Mouse (Mus musculus) cerebellum, adult 11-12 months (tissue): ENCODE data around the gene Coro6.

Source experiments
- DNase-seq: peaks from one replicate; pipeline ENCODE4 v3.0.0; 2022

Gene Coro6

DNA sequence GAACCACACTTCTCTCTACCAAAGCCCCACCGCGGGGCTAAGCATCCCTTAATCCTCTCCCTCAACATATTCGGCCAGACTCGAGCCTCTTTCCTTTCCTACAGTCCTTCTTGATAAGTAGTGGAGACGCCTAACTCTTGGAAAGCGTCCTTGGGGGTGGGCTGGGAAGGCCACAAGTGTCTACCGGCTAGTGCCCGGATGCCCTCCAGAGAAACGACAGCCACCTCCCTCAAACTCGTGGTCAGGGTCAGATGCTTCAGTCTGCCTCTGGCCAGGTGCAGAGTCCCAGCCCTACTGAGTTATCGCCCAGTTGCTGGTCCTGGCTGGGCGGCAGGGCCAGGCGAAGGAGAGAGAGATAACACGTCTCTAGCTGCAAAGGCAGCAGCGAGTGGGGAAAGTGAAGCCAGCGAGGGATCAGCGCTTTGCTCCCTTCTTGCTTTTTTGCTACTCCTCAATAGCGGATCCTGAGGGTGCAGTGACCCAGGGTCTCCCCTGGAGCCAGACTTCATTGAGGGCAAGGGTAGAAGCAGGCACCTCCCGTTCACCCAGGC lies 52.1 kb downstream of the Coro6 start:
- DNase-seq, result peak; percentile 30

GRCm38 (mm10) chr11:77514832-77515636 lies 52.8 kb downstream of the Coro6 start, which contains the start of gene Abhd15:
Gene Abhd15, plus strand, starts transcription at chr11:77515121.
- peak; percentile 59 for DNase-seq

- DNase-seq, result peak; percentile 39
Observed at GRCm38 (mm10) chr11:77515637-77516552, 53.7 kb downstream of the Coro6 start, which contains the start of gene Trp53i13. Gene Trp53i13, minus strand, starts transcription at chr11:77515980.

DNA sequence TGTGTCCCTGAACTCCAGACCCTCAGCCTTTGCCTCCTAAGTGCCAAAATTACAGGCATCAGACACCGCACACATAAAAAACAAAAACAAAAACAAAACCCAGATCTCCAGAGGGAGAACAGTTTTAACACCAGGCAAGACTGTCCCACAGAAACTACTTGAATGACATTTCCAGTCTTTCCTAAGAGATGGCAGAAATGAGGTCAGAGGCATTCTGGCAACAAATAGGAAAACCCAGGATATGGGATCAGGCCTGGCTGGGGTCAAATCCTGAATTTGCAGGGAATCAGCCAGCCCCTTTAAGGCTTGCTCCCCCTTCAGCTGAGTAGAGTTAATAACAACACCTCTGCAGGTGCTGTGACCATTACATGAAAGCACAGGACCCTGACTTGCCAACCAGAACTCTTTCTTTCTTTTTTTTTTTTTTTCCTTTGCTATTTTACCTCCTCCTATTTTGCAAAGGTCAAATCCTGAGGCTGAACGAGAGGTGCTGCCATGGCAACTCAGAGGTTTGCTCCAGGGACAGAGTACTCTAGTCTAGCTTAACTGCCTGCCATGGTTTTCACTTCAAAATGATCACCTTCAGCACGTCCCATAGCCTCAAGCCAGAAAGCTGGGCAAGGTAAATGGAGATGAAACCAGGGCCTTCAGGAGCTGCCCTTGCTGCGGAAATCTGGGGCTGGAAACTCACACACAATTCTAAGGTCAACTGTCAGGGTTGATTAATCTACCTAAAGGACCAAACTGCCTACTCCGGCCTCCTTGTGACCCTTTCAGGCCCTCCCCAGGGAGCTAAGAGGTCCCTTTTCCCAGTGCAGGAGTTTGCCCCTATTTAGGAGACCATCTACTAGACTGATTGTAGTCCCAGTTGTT lies 54.6 kb downstream of the Coro6 start:
- no peak for DNase-seq

DNA sequence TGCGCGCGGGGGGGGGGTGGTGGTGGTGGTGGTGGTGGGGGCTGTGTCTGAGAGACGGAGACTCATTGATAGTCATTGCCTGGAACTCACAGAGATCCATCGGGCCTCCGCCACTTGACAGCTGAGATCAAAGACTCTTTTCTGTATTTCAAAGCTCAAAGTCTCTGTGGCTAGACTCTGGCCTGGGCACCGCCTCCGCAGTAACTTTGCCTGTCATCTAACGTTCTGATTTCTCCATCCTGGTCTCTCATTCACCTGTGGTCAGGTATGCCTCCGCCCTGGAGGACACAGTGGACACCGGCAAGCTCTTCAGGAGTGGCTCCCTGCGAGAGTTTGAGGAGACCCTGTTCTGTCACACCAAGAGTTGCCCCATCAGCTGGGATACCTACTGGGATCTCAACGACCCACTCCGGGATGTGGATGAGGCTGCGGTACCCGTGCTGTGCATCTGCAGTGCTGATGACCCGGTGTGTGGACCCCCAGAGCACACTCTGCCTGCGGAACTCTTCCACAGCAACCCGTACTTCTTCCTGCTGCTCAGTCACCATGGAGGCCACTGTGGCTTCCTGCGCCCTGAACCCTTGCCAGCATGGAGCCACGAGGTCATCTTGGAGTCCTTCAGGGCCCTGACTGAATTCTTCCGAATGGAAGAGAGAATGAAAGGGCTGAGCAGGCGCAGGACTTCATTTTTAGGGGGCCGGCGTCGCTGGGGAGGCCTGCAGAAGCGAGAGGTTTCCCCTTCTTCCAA lies 56.0 kb downstream of the Coro6 start:
- peak; percentile 13 for DNase-seq

DNA sequence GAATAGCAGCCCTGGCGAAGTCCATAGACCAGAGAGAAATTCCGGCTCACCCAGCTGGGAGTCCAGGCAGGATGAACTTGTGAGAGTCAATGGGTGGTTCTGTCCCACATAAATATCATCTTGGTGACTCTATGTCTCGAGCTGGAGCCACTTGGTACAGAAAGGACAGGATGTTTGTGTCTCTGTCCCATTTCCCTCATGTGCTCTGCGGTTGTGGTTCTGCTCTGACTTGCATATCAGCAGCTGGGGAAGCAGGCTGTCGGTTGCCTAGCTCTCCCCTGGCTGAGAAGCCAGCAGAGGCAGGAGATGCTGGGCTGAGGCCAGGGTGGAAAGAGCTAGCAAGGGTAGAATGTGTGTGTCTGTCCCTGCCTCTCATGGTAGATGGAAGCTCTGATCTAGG lies 56.8 kb downstream of the Coro6 start, which contains the start of gene Gm10392:
Gene Gm10392, minus strand, starts transcription at position 156 of the 400 bp plus-strand sequence.
- DNase-seq, result no peak
